Mouse (Mus musculus): ENCODE measurements around the gene Cd63.

GRCm38 (mm10) chr10:128915550-128915949 lies 14.8 kb downstream of the Cd63 start:
- TF ChIP-seq CTCF (IDR thresholded peaks at IDR 0.05; ENCODE audit: control insufficient read depth, insufficient read depth, insufficient read length) (no peak), USF1 (IDR thresholded peaks at IDR 0.05; ENCODE audit: low read depth) (no peak), FOSL1 (IDR thresholded peaks at IDR 0.05; ENCODE audit: insufficient read depth, low read length, poor library complexity, severe bottlenecking) (no peak), MYOG (IDR thresholded peaks at IDR 0.05; ENCODE audit: control insufficient read depth, extremely low read depth, insufficient read length) (no peak), MAX (IDR thresholded peaks at IDR 0.05) (no peak), CEBPB (IDR thresholded peaks at IDR 0.05; ENCODE audit: low read depth) (no peak)
